Mouse (Mus musculus): ENCODE data around the gene Trpm8. TPM values are rescaled to one million over a fixed set of nuclear protein-coding genes. Genes with fewer than 3 reads are reported as not detected.

The Trpm8 gene
- total and polyA plus RNA-seq, 3 experiments = not detected

GRCm38 (mm10) chr1:88429413-88429812, 152.0 kb downstream of the Trpm8 start:
- no peak overlapping the region for H3K27ac ChIP-seq (ENCODE audit: insufficient read depth, low read depth)
- no peak for DNase-seq (ENCODE audit: extremely low read depth)
- H3K79me2 ChIP-seq (replicated peaks; ENCODE audit: control insufficient read depth, extremely low read depth, insufficient read depth, poor library complexity, severe bottlenecking) = no peaks in the 10 kb centered on the region
- in situ Hi-C loops (cut with MboI; ENCODE audit: low pct_ligation_motif_present, low pct_unique_long_range_greater_than_20kb, low sequenced_read_pairs) = loop anchor here (10.0 kb wide), 1 partner anchor 275 kb away; the partner anchor contains the start of gene Arl4c
- H3K27me3 ChIP-seq (replicated peaks) = no peaks in the 10 kb centered on the region
- no peak overlapping the region for H3K4me3 ChIP-seq (replicated peaks in 1 of 3; ENCODE audit: low read depth in 2 of 3, low read length in 2 of 3, poor library complexity in 1 of 3)
- no peaks in the 10 kb centered on the region for H3K4me1 ChIP-seq (ENCODE audit: control insufficient read depth in 1 of 2, insufficient read depth in 2 of 2)
- dilution Hi-C loops (cut with MboI; ENCODE audit: extremely low pct_ligation_motif_present, extremely low pct_unique_long_range_greater_than_20kb, low sequenced_read_pairs) = no loop called here
- H3K9me3 ChIP-seq (replicated peaks; ENCODE audit: low read length) = peaks cover 18% of the 10 kb centered on the region
- no peak overlapping the region for H3K4me2 ChIP-seq (ENCODE audit: insufficient read depth, low read depth, poor library complexity, severe bottlenecking)
- TF ChIP-seq RCOR1 (conservative IDR thresholded peaks at IDR 0.05; ENCODE audit: low read depth, low read length) = no peak
- no peak for TF ChIP-seq E2F4 (IDR thresholded peaks at IDR 0.05; ENCODE audit: insufficient replicate concordance, low read depth, low read length)
- TF ChIP-seq SMC3 (IDR thresholded peaks at IDR 0.05; ENCODE audit: low read depth, low read length) = no peak
- no peak for TF ChIP-seq TCF12 (IDR thresholded peaks at IDR 0.05; ENCODE audit: low read depth, low read length)
- TF ChIP-seq MAFK (IDR thresholded peaks at IDR 0.05; ENCODE audit: insufficient replicate concordance, low read length) = no peak
- TF ChIP-seq TBP (conservative IDR thresholded peaks at IDR 0.05; ENCODE audit: low read depth, low read length) = no peak
- TF ChIP-seq ELF1 (IDR thresholded peaks at IDR 0.05; ENCODE audit: low read depth, low read length) = no peak
- no peak for TF ChIP-seq CHD2 (IDR thresholded peaks at IDR 0.05; ENCODE audit: low read length)
- TF ChIP-seq MYC (IDR thresholded peaks at IDR 0.05; ENCODE audit: low read depth, low read length) = no peak
- TF ChIP-seq EP300 (IDR thresholded peaks at IDR 0.05; ENCODE audit: low read length) = no peak
- no peak for TF ChIP-seq SIN3A (IDR thresholded peaks at IDR 0.05; ENCODE audit: low read length)
- TF ChIP-seq PAX5 (IDR thresholded peaks at IDR 0.05; ENCODE audit: low read length) = no peak
- no peak for TF ChIP-seq GABPA (IDR thresholded peaks at IDR 0.05; ENCODE audit: insufficient replicate concordance, low read depth, low read length)
- no peak for TF ChIP-seq IRF4 (IDR thresholded peaks at IDR 0.05; ENCODE audit: low read depth, low read length)
- H3K36me3 ChIP-seq (replicated peaks in 1 of 2; ENCODE audit: control insufficient read depth in 1 of 2, insufficient read depth in 1 of 2, low read length in 1 of 2) = no peaks in the 10 kb centered on the region
- no peak overlapping the region for H3K9ac ChIP-seq (ENCODE audit: insufficient read depth, low read depth)

GRCm38 (mm10) chr1:88431262-88431661, 153.8 kb downstream of the Trpm8 start:
- dilution Hi-C loops (cut with MboI; ENCODE audit: extremely low pct_ligation_motif_present, extremely low pct_unique_long_range_greater_than_20kb, low sequenced_read_pairs) (no loop called here), in situ Hi-C loops (cut with MboI; ENCODE audit: low pct_ligation_motif_present, low pct_unique_long_range_greater_than_20kb, low sequenced_read_pairs) (no loop called here)
- TF ChIP-seq E2F4 (IDR thresholded peaks at IDR 0.05; ENCODE audit: insufficient replicate concordance, low read depth, low read length) (no peak), MAFK (IDR thresholded peaks at IDR 0.05; ENCODE audit: insufficient replicate concordance, low read length) (no peak), HCFC1 (IDR thresholded peaks at IDR 0.05; ENCODE audit: low read depth, low read length) (no peak), MYC (IDR thresholded peaks at IDR 0.05; ENCODE audit: low read depth, low read length) (no peak), ZNF384 (IDR thresholded peaks at IDR 0.05; ENCODE audit: low read depth, low read length) (no peak), KAT2A (IDR thresholded peaks at IDR 0.05; ENCODE audit: insufficient replicate concordance, low read length) (no peak), GABPA (IDR thresholded peaks at IDR 0.05; ENCODE audit: insufficient replicate concordance, low read depth, low read length) (no peak), TCF12 (IDR thresholded peaks at IDR 0.05; ENCODE audit: low read depth, low read length) (no peak), SIN3A (IDR thresholded peaks at IDR 0.05; ENCODE audit: low read length) (no peak), CHD2 (IDR thresholded peaks at IDR 0.05; ENCODE audit: low read length) (no peak), RCOR1 (conservative IDR thresholded peaks at IDR 0.05; ENCODE audit: low read depth, low read length) (no peak), CHD1 (IDR thresholded peaks at IDR 0.05; ENCODE audit: low read depth, low read length) (no peak), ZKSCAN1 (IDR thresholded peaks at IDR 0.05; ENCODE audit: borderline replicate concordance, low read depth, low read length) (no peak)
- H3K9me3 ChIP-seq (replicated peaks; ENCODE audit: low read length) = peaks cover 17% of the 10 kb centered on the region
- H3K27ac ChIP-seq (ENCODE audit: insufficient read depth, low read depth) = no peak overlapping the region
- H3K4me2 ChIP-seq (ENCODE audit: insufficient read depth, low read depth, poor library complexity, severe bottlenecking) = no peak overlapping the region
- no peak overlapping the region for H3K9ac ChIP-seq (ENCODE audit: insufficient read depth, low read depth)
- H3K27me3 ChIP-seq (replicated peaks) = no peaks in the 10 kb centered on the region
- H3K4me1 ChIP-seq (ENCODE audit: control insufficient read depth in 1 of 2, insufficient read depth in 2 of 2) = no peaks in the 10 kb centered on the region
- H3K79me2 ChIP-seq (replicated peaks; ENCODE audit: control insufficient read depth, extremely low read depth, insufficient read depth, poor library complexity, severe bottlenecking) = no peaks in the 10 kb centered on the region
- no peak overlapping the region for H3K4me3 ChIP-seq (replicated peaks in 1 of 3; ENCODE audit: low read depth in 2 of 3, low read length in 2 of 3, poor library complexity in 1 of 3)
- no peaks in the 10 kb centered on the region for H3K36me3 ChIP-seq (replicated peaks in 1 of 2; ENCODE audit: control insufficient read depth in 1 of 2, insufficient read depth in 1 of 2, low read length in 1 of 2)
- DNase-seq (ENCODE audit: extremely low read depth) = no peak
